Mouse (Mus musculus) macrophage (primary cell): ENCODE results near the gene Pde11a. TPM values are rescaled to one million over a fixed set of nuclear protein-coding genes. Genes with fewer than 3 reads are reported as not detected.

Experiments used
- H3K27ac ChIP-seq: fragments of 350-480 bp; formaldehyde crosslinking; 2 replicates; pipeline ENCODE4 v1.9.0; 2021
- H3K36me3 ChIP-seq: fragments of 350-480 bp; formaldehyde crosslinking; 2 replicates; pipeline ENCODE4 v1.9.0; 2021; ENCODE audit errors: inconsistent target
- H3K4me3 ChIP-seq: fragments of 350-480 bp; formaldehyde crosslinking; 2 replicates; pipeline ENCODE4 v1.9.0; 2021; ENCODE audit errors: inconsistent target
- H3K79me2 ChIP-seq: fragments of 350-480 bp; formaldehyde crosslinking; 2 replicates; pipeline ENCODE4 v1.9.0; 2021; ENCODE audit errors: inconsistent target
- WGBS: methylation state at CpG from one replicate; pipeline ENCODE4 v1.1.7; 2026; ENCODE audit warnings: inconsistent platforms; ENCODE audit not compliant: missing documents; 5-methylcytosine and 5-hydroxymethylcytosine counted together
- polyA plus RNA-seq: library from polyadenylated mRNA; stranded (reverse); fragments of 250-400 nt; gene quantifications from 3 replicates; pipeline ENCODE4 v1.2.4, GENCODE M21; 2018; ENCODE audit warnings: inconsistent platforms

Gene Pde11a
- polyA plus RNA-seq, 1 experiment from 2014 or later: not detected

GRCm38 (mm10) chr2:75959183-75959849 lies 379.3 kb downstream of the Pde11a start:
- Histone ChIP-seq H3K27ac (no peak overlapping the region), H3K79me2 (no peaks in the 10 kb centered on the region), H3K36me3 (no peaks in the 10 kb centered on the region), H3K4me3 (no peak overlapping the region)
- WGBS: 67% methylated on average over 18 of the region's 18 CpGs

GRCm38 (mm10) chr2:75955709-75956108 lies 382.9 kb downstream of the Pde11a start:
- WGBS: 80% methylated on average over 14 of the region's 14 CpGs
- Histone ChIP-seq H3K36me3 (no peaks in the 10 kb centered on the region), H3K27ac (no peak overlapping the region), H3K79me2 (no peaks in the 10 kb centered on the region), H3K4me3 (no peak overlapping the region)

GRCm38 (mm10) chr2:75953320-75953719 lies 385.3 kb downstream of the Pde11a start:
- no peaks in the 10 kb centered on the region for H3K36me3 ChIP-seq
- H3K79me2 ChIP-seq: no peaks in the 10 kb centered on the region
- no peak overlapping the region for H3K27ac ChIP-seq
- WGBS: 94% methylated on average over 5 of the region's 5 CpGs
- no peak overlapping the region for H3K4me3 ChIP-seq

- H3K4me3 ChIP-seq: no peak overlapping the region
- no peak overlapping the region for H3K27ac ChIP-seq
- no peaks in the 10 kb centered on the region for H3K79me2 ChIP-seq
- WGBS: over 99% methylated on average over 8 of the region's 8 CpGs
- H3K36me3 ChIP-seq: no peaks in the 10 kb centered on the region
Measured at GRCm38 (mm10) chr2:75950685-75951084, 387.9 kb downstream of the Pde11a start.

Other genes with a start within 250 kb of the Pde11a start
- not detected in 3 replicates for gene Cyct, start 21.7 kb upstream of the Pde11a start, polyA plus RNA-seq
- 23.1 to 30.3 TPM (median 26.4 TPM) in 3 replicates for gene Rbm45, start 31.2 kb upstream of the Pde11a start, polyA plus RNA-seq
- not detected in 3 replicates for gene Osbpl6, start 67.7 kb upstream of the Pde11a start, polyA plus RNA-seq